Mouse (Mus musculus) embryonic fibroblast, embryonic 13.5 days (primary cell): ENCODE data around the gene Arxes2. TPM values are rescaled to one million over a fixed set of nuclear protein-coding genes. Genes with fewer than 3 reads are reported as not detected.
"Not testable (repeated sequence)": the region's sequence is repeated elsewhere in the genome, so short reads cannot be mapped to it uniquely, and the experiment has no call there.

ENCODE experiments used
- H3K27ac ChIP-seq: 2 replicates; pipeline ENCODE4 v1.5.1; 2012; ENCODE audit warnings: low read length, control low read depth, inconsistent platforms; ENCODE audit not compliant: insufficient read depth
- H3K4me1 ChIP-seq: 2 replicates; pipeline ENCODE4 v1.6.1; 2011; ENCODE audit warnings: low read length; ENCODE audit not compliant: control insufficient read depth, insufficient read depth
- H3K4me3 ChIP-seq: 2 replicates; pipeline ENCODE4 v1.5.1; 2011; ENCODE audit warnings: mild to moderate bottlenecking, control low read depth, low read length; ENCODE audit not compliant: insufficient read depth
- CTCF ChIP-seq: IDR thresholded peaks from 2 replicates; pipeline ENCODE4 v1.5.1; 2011; ENCODE audit warnings: mild to moderate bottlenecking, control low read depth, low read length, moderate library complexity, borderline replicate concordance; ENCODE audit not compliant: insufficient read depth
- POLR2A ChIP-seq: IDR thresholded peaks from 2 replicates; pipeline ENCODE4 v1.6.1; 2011; ENCODE audit warnings: low read depth, mild to moderate bottlenecking, control low read depth, low read length, moderate library complexity
- polyA plus RNA-seq: library from polyadenylated mRNA; stranded (reverse); fragments of >200 nt; gene quantifications from 2 replicates; pipeline ENCODE4 v1.2.4, GENCODE M21; 2011; ENCODE audit warnings: low read depth; ENCODE audit not compliant: missing spikeins, insufficient read length

Gene Arxes2
- polyA plus RNA-seq, result 27.2 and 44.8 TPM in 2 replicates

GRCm38 (mm10) chrX:135993664-135994119 is at the start of gene Arxes2:
TSS of gene Arxes2 (plus strand) at chrX:135993824.
- not testable (repeated sequence) for H3K27ac ChIP-seq

GRCm38 (mm10) chrX:135948699-135949437 is 44.8 kb upstream of the Arxes2 start:
- TF ChIP-seq CTCF (no peak), POLR2A (no peak)
- H3K4me1 ChIP-seq, result no peaks in the 10 kb centered on the region
- no peak overlapping the region for H3K27ac ChIP-seq
- no peak overlapping the region for H3K4me3 ChIP-seq

More at GRCm38 (mm10) chrX:135993664-135994119, at the start of gene Arxes2:
- peak within 1 kb of the TSS; percentile 42 for H3K4me3 ChIP-seq
- H3K4me1 ChIP-seq, result not testable (repeated sequence)

- TF ChIP-seq POLR2A (no peak), CTCF (no peak)
- no peak overlapping the region for H3K4me3 ChIP-seq
- no peak overlapping the region for H3K27ac ChIP-seq
- no peaks in the 10 kb centered on the region for H3K4me1 ChIP-seq
These were observed 36.5 kb upstream of the Arxes2 start for GRCm38 (mm10) chrX:135956988-135957690.

- TF ChIP-seq POLR2A (no peak), CTCF (no peak)
- Histone ChIP-seq H3K4me3 (no peak overlapping the region), H3K4me1 (no peaks in the 10 kb centered on the region), H3K27ac (no peak overlapping the region)
These were observed 35.9 kb upstream of the Arxes2 start for GRCm38 (mm10) chrX:135957691-135958081.

- no peak overlapping the region for H3K4me3 ChIP-seq
- no peak overlapping the region for H3K27ac ChIP-seq
- no peak for TF ChIP-seq CTCF
- TF ChIP-seq POLR2A, result no peak
- no peaks in the 10 kb centered on the region for H3K4me1 ChIP-seq
These were observed 34.9 kb upstream of the Arxes2 start for GRCm38 (mm10) chrX:135958589-135959225.

- Histone ChIP-seq H3K4me1 (no peaks in the 10 kb centered on the region), H3K27ac (no peak overlapping the region)
- TF ChIP-seq POLR2A (no peak), CTCF (no peak)
These were observed 34.1 kb upstream of the Arxes2 start for GRCm38 (mm10) chrX:135959536-135959935.

GRCm38 (mm10) chrX:135962342-135962741 is 31.3 kb upstream of the Arxes2 start:
- no peak for TF ChIP-seq CTCF
- TF ChIP-seq POLR2A, result no peak
- H3K27ac ChIP-seq, result no peak overlapping the region
- H3K4me3 ChIP-seq, result no peak overlapping the region
- no peaks in the 10 kb centered on the region for H3K4me1 ChIP-seq

More at GRCm38 (mm10) chrX:135959536-135959935, 34.1 kb upstream of the Arxes2 start:
- H3K4me3 ChIP-seq, result no peak overlapping the region

GRCm38 (mm10) chrX:135963130-135963529 is 30.5 kb upstream of the Arxes2 start:
- Histone ChIP-seq H3K4me1 (no peaks in the 10 kb centered on the region), H3K4me3 (no peak overlapping the region), H3K27ac (no peak overlapping the region)
- TF ChIP-seq POLR2A, result no peak
- TF ChIP-seq CTCF, result no peak

- no peak overlapping the region for H3K4me3 ChIP-seq
- TF ChIP-seq POLR2A, result no peak
- no peak for TF ChIP-seq CTCF
- no peaks in the 10 kb centered on the region for H3K4me1 ChIP-seq
- H3K27ac ChIP-seq, result no peak overlapping the region
These were observed 30.0 kb upstream of the Arxes2 start for GRCm38 (mm10) chrX:135963629-135964028.
